Mouse (Mus musculus) regulatory T cell (primary cell): ENCODE data around the gene 4930556J24Rik.
"Not testable (repeated sequence)": the region's sequence is repeated elsewhere in the genome, so short reads cannot be mapped to it uniquely, and the experiment has no call there.

Experiments
- in situ Hi-C: fragments of 300-600 bp; cut with MboI, MseI; formaldehyde crosslinking; loops from one replicate; pipeline ENCODE4 v1.15.1; 2025; ENCODE audit warnings: high pct_unique_total_duplicates

The 4930556J24Rik gene

GRCm38 (mm10) chr11:3922115-3922514 is 54.5 kb downstream of the 4930556J24Rik start:
- in situ Hi-C loops = no loop called here

GRCm38 (mm10) chr11:3921281-3921850 is 55.2 kb downstream of the 4930556J24Rik start:
- in situ Hi-C loops = no loop called here

GRCm38 (mm10) chr11:3920476-3920875 is 56.1 kb downstream of the 4930556J24Rik start:
- in situ Hi-C loops = no loop called here

- in situ Hi-C loops = no loop called here
These were observed 57.8 kb downstream of the 4930556J24Rik start for GRCm38 (mm10) chr11:3918738-3919137.

- in situ Hi-C loops = no loop called here
These were observed 62.3 kb downstream of the 4930556J24Rik start, which contains the start of gene Slc35e4 for GRCm38 (mm10) chr11:3914109-3914840. Gene Slc35e4, minus strand, starts transcription at chr11:3914664.

- in situ Hi-C loops = no loop called here
These were observed 63.1 kb downstream of the 4930556J24Rik start for GRCm38 (mm10) chr11:3913316-3914108.

- in situ Hi-C loops = no loop called here
These were observed 63.7 kb downstream of the 4930556J24Rik start for GRCm38 (mm10) chr11:3912875-3913271.

GRCm38 (mm10) chr11:3912100-3912874 is 64.3 kb downstream of the 4930556J24Rik start:
- in situ Hi-C loops = no loop called here

GRCm38 (mm10) chr11:3911440-3911839 is 65.1 kb downstream of the 4930556J24Rik start:
- in situ Hi-C loops = not testable (repeated sequence)

GRCm38 (mm10) chr11:3910513-3911310 is 65.9 kb downstream of the 4930556J24Rik start:
- in situ Hi-C loops = no loop called here

GRCm38 (mm10) chr11:3909236-3909635 is 67.3 kb downstream of the 4930556J24Rik start:
- in situ Hi-C loops = no loop called here

- in situ Hi-C loops = no loop called here
These were observed 71.1 kb downstream of the 4930556J24Rik start for GRCm38 (mm10) chr11:3905446-3905845.

GRCm38 (mm10) chr11:3904673-3905072 is 71.9 kb downstream of the 4930556J24Rik start:
- in situ Hi-C loops = no loop called here

GRCm38 (mm10) chr11:3903046-3903445 is 73.5 kb downstream of the 4930556J24Rik start:
- in situ Hi-C loops = no loop called here

- in situ Hi-C loops = no loop called here
These were observed 74.1 kb downstream of the 4930556J24Rik start for GRCm38 (mm10) chr11:3902516-3902915.

GRCm38 (mm10) chr11:3900296-3900695 is 76.3 kb downstream of the 4930556J24Rik start:
- in situ Hi-C loops = no loop called here

GRCm38 (mm10) chr11:3895933-3896332 is 80.6 kb downstream of the 4930556J24Rik start:
- in situ Hi-C loops = no loop called here

GRCm38 (mm10) chr11:3895458-3895857 is 81.1 kb downstream of the 4930556J24Rik start:
- in situ Hi-C loops = no loop called here

GRCm38 (mm10) chr11:3894406-3895281 is 81.9 kb downstream of the 4930556J24Rik start, which contains the start of the genes 4921536K21Rik and Dusp18:
Gene 4921536K21Rik, minus strand, starts transcription at chr11:3895098.
Gene Dusp18, plus strand, starts transcription at chr11:3895240.
- in situ Hi-C loops = no loop called here

- in situ Hi-C loops = no loop called here
These were observed 82.6 kb downstream of the 4930556J24Rik start for GRCm38 (mm10) chr11:3893970-3894369.
